ENCODE assay signal across 27 mouse cellular contexts in genomic region chr5:98470052-98470451, GRCm38 (mm10).
A peak's percentile ranks its signal among the peaks of the same experiment; 100 is the strongest.
DNase-seq lines count a peak whose midpoint lies in the region; ATAC-seq and TF ChIP-seq lines count a peak whose summit lies in the region.
"Had no signal": no experiment of that assay in that cellular context is flagged by ENCODE, and none has a peak within 500 bp of the region (broad histone marks: within the 10 kb centered on the region; RNA-seq: fewer than 3 reads in every experiment).

No protein-coding gene starts in this region.

- H3K4me3 ChIP-seq in lung, embryonic 14.5 days (ENCODE audit: low read depth, low read length), result no peak overlapping the region
- H3K4me3 ChIP-seq: forebrain, embryonic 10.5 days; forebrain, embryonic 13.5 days; heart, embryonic 12.5 days; heart, embryonic 15.5 days; hindbrain, embryonic 10.5 days; hindbrain, embryonic 13.5 days had no signal

- H3K4me2 ChIP-seq in lung, embryonic 14.5 days, result no peak overlapping the region
- H3K4me2 ChIP-seq: forebrain, embryonic 13.5 days; heart, embryonic 12.5 days; heart, embryonic 15.5 days; hindbrain, embryonic 13.5 days had no signal

- peak; percentile 94 for ATAC-seq in frontal cortex, adult (ENCODE audit: low TSS enrichment)
- ATAC-seq in lung, embryonic 14.5 days (ENCODE audit: insufficient read depth), result no peak
- ATAC-seq: forebrain, embryonic 13.5 days; forebrain, embryonic 16.5 days; hindbrain, embryonic 16.5 days; Patski had no signal

- H3K9me3 ChIP-seq in lung, embryonic 14.5 days (ENCODE audit: low read depth, low read length), result no peaks in the 10 kb centered on the region
- H3K9me3 ChIP-seq: forebrain, embryonic 10.5 days; forebrain, embryonic 13.5 days; heart, embryonic 12.5 days; heart, embryonic 15.5 days; hindbrain, embryonic 10.5 days; hindbrain, embryonic 13.5 days had no signal

- H3K9ac ChIP-seq in lung, embryonic 14.5 days, result no peak overlapping the region
- H3K9ac ChIP-seq: forebrain, embryonic 13.5 days; heart, embryonic 12.5 days; heart, embryonic 15.5 days; hindbrain, embryonic 13.5 days had no signal

- no peaks in the 10 kb centered on the region for H3K27me3 ChIP-seq in lung, embryonic 14.5 days (ENCODE audit: insufficient read depth, low read length)
- H3K27me3 ChIP-seq: CH12.LX; forebrain, embryonic 13.5 days; heart, embryonic 12.5 days; heart, embryonic 15.5 days; hindbrain, embryonic 13.5 days; Patski had no signal

- no peaks in the 10 kb centered on the region for H3K36me3 ChIP-seq in lung, embryonic 14.5 days (ENCODE audit: insufficient read depth)
- H3K36me3 ChIP-seq: forebrain, embryonic 10.5 days; G1E; heart, embryonic 12.5 days; heart, embryonic 15.5 days; hindbrain, embryonic 10.5 days; hindbrain, embryonic 13.5 days had no signal

- TF ChIP-seq CTCF in lung, embryonic 14.5 days (IDR thresholded peaks at IDR 0.05; ENCODE audit: low read depth), result no peak

- no peak for DNase-seq in frontal cortex, postnatal 10 days (ENCODE audit: low spot score in 2 of 2)
- peak; percentile 9 for DNase-seq in lung, embryonic 14.5 days
- DNase-seq in lung, postnatal 36 days, result no peak
- DNase-seq in brain, adult 2 months (ENCODE audit: low read depth, low spot score), result peak; percentile 60
- DNase-seq in telencephalon, adult 2 months (ENCODE audit: low read depth, low spot score), result peak; percentile 64
- DNase-seq in layer of hippocampus, adult 11-12 months (ENCODE audit: low spot score), result no peak
- DNase-seq: adrenal gland, postnatal 10 days; adrenal gland, postnatal 36 days; cerebellum, adult 18-20 months; cerebellum, adult 9-10 months; cerebellum, postnatal 14 days; gastrocnemius, postnatal 25 days; heart, adult 18-20 months; heart, postnatal 10 days; heart, postnatal 36 days had no signal

- H3K27ac ChIP-seq in lung, embryonic 14.5 days (ENCODE audit: low read depth), result no peak overlapping the region
- H3K27ac ChIP-seq: forebrain, embryonic 10.5 days; forebrain, embryonic 13.5 days; heart, embryonic 15.5 days; hindbrain, embryonic 10.5 days; hindbrain, embryonic 13.5 days had no signal

- WGBS in lung, embryonic 14.5 days, result 74% methylated on average over 4 of the region's 4 CpGs

- no peaks in the 10 kb centered on the region; the same call in 1 of the 2 replicates for H3K4me1 ChIP-seq in lung, embryonic 14.5 days (ENCODE audit: insufficient read depth)
- H3K4me1 ChIP-seq: forebrain, embryonic 10.5 days; heart, embryonic 12.5 days; heart, embryonic 15.5 days; hindbrain, embryonic 10.5 days; hindbrain, embryonic 13.5 days had no signal

Comparison
In these comparisons a context has a peak if more than half of its experiments do, and no peak if none do; other contexts are left out.
1. DNase-seq: peak in lung, embryonic 14.5 days (single experiment), brain, adult 2 months (single experiment) and telencephalon, adult 2 months (single experiment); none in frontal cortex, postnatal 10 days (0 of 2), lung, postnatal 36 days (single experiment) and layer of hippocampus, adult 11-12 months (single experiment).